Mouse (Mus musculus) heart, embryonic 13.5 days (tissue): ENCODE measurements at regions not wholly inside any gene's neighbourhood (a gene's known extent, or its start where the extent isn't known, plus 50 kb on each side); places are given as distances from the start of the nearest gene placed in this dataset.
A peak's percentile ranks its signal among the peaks of the same experiment; 100 is the strongest.

Experiments
- ATAC-seq: fragments of 200-750 bp; cut with Nextera tagmentation; 2 replicates; pipeline ENCODE4 v1.8.0; 2017; ENCODE audit warnings: moderate TSS enrichment; ENCODE audit not compliant: insufficient number of reproducible peaks, low FRiP score, low TSS enrichment; ENCODE audit errors: extremely low read depth
- H3K27ac ChIP-seq: fragments of 300-500 bp; sonication (generic); replicated peaks from 2 replicates; pipeline ENCODE4 v1.5.1; 2015; ENCODE audit warnings: moderate library complexity, mild to moderate bottlenecking, inconsistent platforms
- H3K27me3 ChIP-seq: fragments of 300-500 bp; sonication (generic); replicated peaks from 2 replicates; pipeline ENCODE4 v1.6.1; 2015; ENCODE audit warnings: mild to moderate bottlenecking, inconsistent platforms
- H3K36me3 ChIP-seq: fragments of 300-500 bp; sonication (generic); 2 replicates; pipeline ENCODE4 v1.6.1; 2015; ENCODE audit warnings: mild to moderate bottlenecking, inconsistent platforms
- H3K4me1 ChIP-seq: fragments of 300-500 bp; sonication (generic); 2 replicates; pipeline ENCODE4 v1.6.1; 2015; ENCODE audit warnings: inconsistent platforms
- H3K4me2 ChIP-seq: fragments of 300-500 bp; sonication (generic); 2 replicates; pipeline ENCODE4 v1.6.1; 2015; ENCODE audit warnings: inconsistent platforms, mild to moderate bottlenecking, moderate library complexity
- H3K4me3 ChIP-seq: fragments of 300-500 bp; sonication (generic); 2 replicates; pipeline ENCODE4 v1.5.1; 2015; ENCODE audit warnings: moderate library complexity, mild to moderate bottlenecking, inconsistent platforms
- H3K9ac ChIP-seq: fragments of 300-500 bp; sonication (generic); 2 replicates; pipeline ENCODE4 v1.6.1; 2015; ENCODE audit warnings: inconsistent platforms, mild to moderate bottlenecking, moderate library complexity
- H3K9me3 ChIP-seq: fragments of 300-500 bp; sonication (generic); 2 replicates; pipeline ENCODE4 v1.6.1; 2016; ENCODE audit warnings: inconsistent platforms
- WGBS: fragments of 180-500 bp; shearing (Covaris S2); methylation state at CpG from one replicate; pipeline ENCODE4 v1.1.7; 2015; ENCODE audit warnings: mixed read lengths; 5-methylcytosine and 5-hydroxymethylcytosine counted together

DNA sequence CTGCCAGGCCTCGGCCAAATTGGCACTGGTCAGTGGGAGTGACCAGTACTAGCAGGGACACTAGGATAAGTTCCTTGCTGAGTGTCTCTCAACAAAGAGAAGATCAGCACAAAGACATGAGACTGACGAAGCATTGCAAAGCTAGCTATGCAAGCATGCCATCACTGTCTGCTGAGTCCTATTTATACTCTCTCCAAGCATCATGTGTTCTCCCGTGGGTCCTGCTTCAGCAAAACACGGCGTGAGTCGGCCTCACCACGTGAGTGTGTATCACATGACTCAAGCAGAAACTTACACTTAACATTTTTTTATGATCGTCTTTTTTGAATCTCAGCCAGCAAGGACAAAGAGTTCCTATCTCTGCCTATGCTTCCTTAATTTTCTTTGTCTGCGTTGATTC, 67.7 kb upstream of the Igfbp5 start:
- peak overlapping the region; percentile 93 for H3K27ac ChIP-seq
- 43% methylated on average over 9 of the region's 9 CpGs for WGBS
- ATAC-seq, result no peak
- H3K36me3 ChIP-seq, result no peaks in the 10 kb centered on the region
- H3K4me1 ChIP-seq, result peaks cover 53% of the 10 kb centered on the region
- H3K4me2 ChIP-seq, result no peak overlapping the region
- H3K9ac ChIP-seq, result no peak overlapping the region
- H3K4me3 ChIP-seq, result no peak overlapping the region
- no peaks in the 10 kb centered on the region for H3K9me3 ChIP-seq
- no peaks in the 10 kb centered on the region for H3K27me3 ChIP-seq

DNA sequence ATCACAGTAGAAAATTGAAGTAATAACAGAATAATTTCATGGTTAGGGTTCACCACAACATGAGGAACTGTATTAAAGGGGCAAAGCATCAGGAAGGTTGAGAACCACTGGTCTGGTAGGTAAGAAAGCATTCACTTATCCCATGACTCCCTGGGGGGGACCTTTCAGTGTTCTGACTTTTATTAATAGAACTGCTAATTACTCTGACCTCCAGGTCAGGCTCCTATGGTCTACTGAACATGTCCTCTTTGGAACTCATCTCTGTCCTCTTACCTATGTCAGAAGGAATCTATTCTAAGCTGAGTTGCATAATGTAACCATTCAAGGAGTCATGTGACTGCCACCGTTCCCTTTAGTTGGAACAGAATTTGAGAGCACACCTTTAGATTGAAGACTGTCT, 65.3 kb upstream of the Igfbp5 start:
- Histone ChIP-seq H3K9me3 (no peaks in the 10 kb centered on the region), H3K27ac (no peak overlapping the region), H3K27me3 (no peaks in the 10 kb centered on the region), H3K4me2 (no peak overlapping the region), H3K36me3 (no peaks in the 10 kb centered on the region), H3K4me1 (peaks cover 45% of the 10 kb centered on the region), H3K4me3 (no peak overlapping the region), H3K9ac (no peak overlapping the region)
- 69% methylated on average over 1 of the region's 1 CpGs for WGBS
- no peak for ATAC-seq

DNA sequence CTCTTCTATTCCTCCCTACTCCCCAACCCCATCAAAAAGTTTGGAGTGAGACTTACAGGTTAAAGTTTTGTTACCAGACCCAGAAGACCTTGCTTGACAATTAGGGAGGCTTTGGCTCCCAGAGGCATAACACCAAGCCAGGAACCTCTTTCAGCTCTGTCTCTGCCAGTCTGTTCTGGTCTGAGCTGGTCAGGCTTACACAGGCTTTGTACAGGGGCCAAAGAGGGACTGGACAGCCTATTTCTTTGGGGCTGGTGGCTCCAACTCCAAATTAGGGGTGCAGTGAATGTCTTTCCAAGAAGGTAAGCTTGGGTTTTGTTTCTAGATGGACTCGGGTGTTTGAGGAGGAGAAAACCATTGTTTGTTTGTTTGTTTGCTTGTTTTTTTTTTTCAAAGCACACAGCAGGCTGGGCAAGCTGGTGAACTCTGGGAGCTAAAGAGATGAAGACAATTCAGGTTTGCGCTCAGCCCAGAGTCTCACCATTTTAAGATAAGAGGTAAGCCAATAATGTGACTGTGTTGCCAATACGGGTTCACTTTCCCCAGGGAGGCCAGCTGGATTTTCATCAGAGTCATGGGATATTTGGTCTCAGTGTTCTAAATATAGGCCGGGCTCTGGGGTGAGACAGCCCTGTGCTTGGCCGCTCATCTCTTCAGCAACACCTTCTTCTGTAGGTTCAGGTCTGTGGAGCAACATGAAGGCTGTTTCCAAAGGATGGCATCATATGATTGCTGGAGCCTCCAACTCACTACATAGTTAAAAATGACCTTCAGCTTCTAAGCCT, 62.2 kb upstream of the Igfbp5 start:
- ATAC-seq, result no peak

DNA sequence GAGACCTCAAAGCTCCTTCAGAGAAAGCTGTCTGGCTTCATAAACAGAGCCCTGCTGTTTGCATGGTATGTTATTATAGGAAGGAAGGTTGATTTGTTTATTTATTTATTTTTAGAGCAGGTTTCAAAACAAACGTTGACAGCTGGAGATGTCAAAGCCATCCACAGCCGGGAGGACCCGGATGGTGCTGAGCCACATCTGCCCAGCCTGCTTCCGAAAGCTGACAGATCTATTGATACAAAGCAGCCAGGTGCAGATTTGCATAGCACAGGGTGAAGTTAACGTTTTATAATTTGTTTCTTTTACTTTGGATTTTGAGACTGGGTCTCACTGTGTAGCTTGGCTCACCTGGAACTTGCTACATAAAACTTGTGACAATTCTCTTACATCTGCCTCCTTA, 61.5 kb upstream of the Igfbp5 start:
- ATAC-seq, result no peak
- peaks cover 20% of the 10 kb centered on the region for H3K4me1 ChIP-seq
- no peaks in the 10 kb centered on the region for H3K9me3 ChIP-seq
- H3K27ac ChIP-seq, result peak overlapping the region; percentile 53; the same call in 1 of the 2 replicates
- no peaks in the 10 kb centered on the region for H3K36me3 ChIP-seq
- no peaks in the 10 kb centered on the region for H3K27me3 ChIP-seq
- WGBS, result 38% methylated on average over 5 of the region's 5 CpGs
- H3K4me2 ChIP-seq, result no peak overlapping the region
- no peak overlapping the region for H3K4me3 ChIP-seq
- no peak overlapping the region for H3K9ac ChIP-seq

More for the DNA sequence above, 62.2 kb upstream of the Igfbp5 start:
- H3K9ac ChIP-seq, result no peak overlapping the region
- H3K4me1 ChIP-seq, result peaks cover 20% of the 10 kb centered on the region
- WGBS, result 38% methylated on average over 5 of the region's 5 CpGs
- H3K9me3 ChIP-seq, result no peaks in the 10 kb centered on the region
- H3K4me3 ChIP-seq, result no peak overlapping the region
- no peaks in the 10 kb centered on the region for H3K36me3 ChIP-seq
- no peak overlapping the region for H3K4me2 ChIP-seq
- no peaks in the 10 kb centered on the region for H3K27me3 ChIP-seq
- peak overlapping the region; percentile 53 for H3K27ac ChIP-seq

DNA sequence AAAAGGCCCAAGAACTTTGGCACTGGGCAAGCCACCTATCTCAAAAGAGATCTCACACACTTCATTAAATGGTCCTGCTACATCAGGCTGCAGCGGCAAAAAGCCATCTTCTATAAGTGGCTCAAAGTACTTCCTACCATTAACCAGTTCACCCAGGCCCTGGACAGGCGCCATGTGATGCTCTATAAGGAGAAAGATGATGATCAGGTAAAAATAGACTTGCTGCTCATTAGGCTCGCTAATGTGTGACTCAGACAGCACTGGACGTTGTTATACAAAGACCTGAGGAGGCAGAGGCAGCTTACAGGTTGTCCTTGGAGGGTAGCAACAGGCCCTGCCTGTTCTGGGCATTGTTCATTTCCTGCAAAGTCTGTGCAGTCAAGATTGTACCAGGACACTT, 60.4 kb upstream of the Igfbp5 start:
- H3K4me2 ChIP-seq, result no peak overlapping the region
- 0 out of 2 replicates have a peak overlapping the region, but pooled peaks have one; percentile 6 for H3K27ac ChIP-seq
- peaks cover 20% of the 10 kb centered on the region for H3K4me1 ChIP-seq
- no peaks in the 10 kb centered on the region for H3K27me3 ChIP-seq
- H3K4me3 ChIP-seq, result no peak overlapping the region
- H3K36me3 ChIP-seq, result no peaks in the 10 kb centered on the region
- no peak overlapping the region for H3K9ac ChIP-seq
- ATAC-seq, result no peak
- 33% methylated on average over 4 of the region's 4 CpGs for WGBS
- H3K9me3 ChIP-seq, result no peaks in the 10 kb centered on the region

DNA sequence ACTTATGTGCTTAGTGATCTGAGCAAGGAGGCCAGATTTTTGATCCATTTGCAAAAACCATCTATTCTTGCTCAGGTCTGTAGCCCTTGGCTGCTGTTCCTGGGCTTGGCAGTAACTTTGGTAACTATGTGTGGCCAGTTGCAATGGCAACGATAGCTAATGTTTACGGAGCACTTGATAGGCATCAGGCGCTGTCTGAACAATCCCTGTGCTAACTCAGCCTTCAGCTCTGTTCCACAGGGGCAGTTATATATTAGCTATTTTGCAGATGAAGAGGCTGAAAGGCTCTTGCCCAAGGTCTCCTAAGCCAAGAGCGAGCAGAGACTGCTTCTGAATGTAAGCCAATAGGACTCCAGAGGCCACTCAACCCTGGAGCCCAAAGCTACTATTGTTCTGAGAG, 55.1 kb upstream of the Igfbp5 start:
- no peaks in the 10 kb centered on the region for H3K9me3 ChIP-seq

More for the DNA sequence above, 55.1 kb upstream of the Igfbp5 start:
- no peak; the same call in 1 of the 2 replicates for ATAC-seq
- Histone ChIP-seq H3K4me2 (no peak overlapping the region), H3K27ac (no peak overlapping the region), H3K4me1 (peaks cover 11% of the 10 kb centered on the region), H3K27me3 (no peaks in the 10 kb centered on the region), H3K4me3 (no peak overlapping the region), H3K36me3 (no peaks in the 10 kb centered on the region), H3K9ac (no peak overlapping the region)
- WGBS, result 79% methylated on average over 4 of the region's 4 CpGs
